Mouse (Mus musculus) hindbrain, embryonic 10.5 days (tissue): ENCODE data around the gene Kat14. TPM values are rescaled to one million over a fixed set of nuclear protein-coding genes. Genes with fewer than 3 reads are reported as not detected.

Experiments used
- DNase-seq: peaks from one replicate; pipeline ENCODE4 v3.0.0-alpha.2; 2017; ENCODE audit warnings: low spot score
- H3K27ac ChIP-seq: fragments of 300-500 bp; sonication (generic); 2 replicates; pipeline ENCODE4 v1.5.1; 2016; ENCODE audit warnings: mild to moderate bottlenecking, moderate library complexity
- H3K27me3 ChIP-seq: fragments of 300-500 bp; sonication (generic); 2 replicates; pipeline ENCODE4 v1.6.1; 2016; ENCODE audit warnings: mild to moderate bottlenecking; ENCODE audit not compliant: poor library complexity, insufficient read depth, severe bottlenecking
- H3K36me3 ChIP-seq: fragments of 300-500 bp; sonication (generic); 2 replicates; pipeline ENCODE4 v1.6.1; 2016; ENCODE audit warnings: mild to moderate bottlenecking, moderate library complexity
- H3K4me1 ChIP-seq: fragments of 300-500 bp; sonication (generic); replicated peaks from 2 replicates; pipeline ENCODE4 v1.6.1; 2016; ENCODE audit warnings: mild to moderate bottlenecking
- H3K4me3 ChIP-seq: fragments of 300-500 bp; sonication (generic); 2 replicates; pipeline ENCODE4 v1.5.1; 2016; ENCODE audit warnings: mild to moderate bottlenecking, moderate library complexity
- H3K9me3 ChIP-seq: fragments of 300-500 bp; sonication (generic); 2 replicates; pipeline ENCODE4 v1.6.1; 2016; ENCODE audit warnings: mild to moderate bottlenecking, moderate library complexity
- whole genome bisulfite sequencing: fragments of 180-500 bp; shearing (Covaris S2); methylation state at CpG from one replicate; pipeline ENCODE4 v1.1.7; 2016; 5-methylcytosine and 5-hydroxymethylcytosine counted together
- polyA plus RNA-seq: library from polyadenylated mRNA; unstranded; fragments of >200 nt; fragmentation: Nextera tagmentation; extraction: Ambion mirVana; gene quantifications from 2 replicates; pipeline ENCODE4 v1.2.1, GENCODE M21; 2016

Gene Kat14
- polyA plus RNA-seq, 1 experiment from 2014 or later: 47.9 TPM

DNA sequence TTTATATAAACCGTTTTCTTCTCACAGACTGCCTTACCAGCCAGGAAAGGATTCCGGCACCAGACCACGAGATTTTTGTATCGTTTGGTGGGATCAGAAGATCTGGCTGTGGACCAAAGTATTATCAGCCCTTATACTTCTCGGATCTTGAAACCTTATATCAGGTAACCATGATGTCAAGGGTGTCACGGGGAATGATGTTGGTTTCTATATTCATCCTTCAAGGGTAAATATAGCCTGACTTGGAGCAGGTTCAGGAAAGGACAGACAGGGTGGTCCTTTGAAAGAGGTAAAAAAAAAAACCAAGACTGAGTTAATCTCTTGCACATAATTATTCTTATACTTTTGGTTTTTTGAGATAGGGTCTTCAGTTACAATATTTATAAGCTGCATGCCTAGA lies 31.9 kb downstream of the Kat14 start:
- no peak for DNase-seq
- peaks cover 97% of the 10 kb centered on the region for H3K36me3 ChIP-seq
- 93% methylated on average over 6 of the region's 6 CpGs for WGBS
- no peak overlapping the region for H3K27ac ChIP-seq
- no peaks in the 10 kb centered on the region for H3K4me1 ChIP-seq
- H3K9me3 ChIP-seq: no peaks in the 10 kb centered on the region
- no peaks in the 10 kb centered on the region for H3K27me3 ChIP-seq
- no peak overlapping the region for H3K4me3 ChIP-seq

DNA sequence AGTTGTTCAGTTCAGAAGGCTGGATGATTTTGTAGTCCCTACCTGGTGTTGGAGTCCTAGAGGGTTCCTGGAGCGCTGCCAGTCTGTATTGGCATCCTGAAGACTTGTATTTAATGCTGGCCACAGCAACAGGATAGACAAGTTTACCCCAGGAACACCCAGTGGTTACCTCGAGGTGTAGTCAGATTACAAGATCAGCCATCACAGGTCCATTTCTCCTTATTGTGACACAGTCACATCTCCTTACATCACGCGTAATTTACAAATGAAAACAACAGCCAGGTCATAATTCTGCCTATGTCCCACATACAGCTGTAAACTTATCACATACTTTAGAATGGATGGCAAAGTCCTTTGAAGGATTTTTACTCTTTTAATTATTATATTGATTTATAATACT lies 40.3 kb downstream of the Kat14 start:
- no peaks in the 10 kb centered on the region for H3K4me1 ChIP-seq
- H3K27ac ChIP-seq: no peak overlapping the region
- no peaks in the 10 kb centered on the region for H3K9me3 ChIP-seq
- no peak overlapping the region for H3K4me3 ChIP-seq
- peaks cover 83% of the 10 kb centered on the region for H3K36me3 ChIP-seq
- H3K27me3 ChIP-seq: no peaks in the 10 kb centered on the region
- 92% methylated on average over 4 of the region's 4 CpGs for WGBS
- DNase-seq: no peak

DNA sequence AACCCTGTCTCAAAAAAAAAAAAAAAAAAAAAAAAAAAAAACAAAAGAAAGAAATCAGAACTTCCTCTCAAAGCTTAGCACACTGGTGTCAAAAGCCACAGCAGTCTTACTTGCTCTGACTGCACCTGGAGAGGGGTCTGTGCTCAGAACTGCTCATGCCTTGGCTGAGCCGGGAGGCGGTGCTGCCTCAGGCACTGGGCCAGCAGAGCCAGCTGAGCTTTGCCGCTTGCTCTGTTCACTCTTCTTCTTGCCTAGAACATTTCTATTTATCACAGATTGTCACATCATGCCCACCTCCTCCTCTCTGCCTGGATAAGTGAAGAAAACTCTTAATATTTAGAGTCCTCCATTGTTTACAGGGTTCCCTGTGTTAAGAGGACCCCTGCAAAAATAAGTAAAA lies 41.8 kb downstream of the Kat14 start:
- Histone ChIP-seq H3K4me1 (no peaks in the 10 kb centered on the region), H3K27ac (no peak overlapping the region), H3K4me3 (no peak overlapping the region), H3K9me3 (no peaks in the 10 kb centered on the region), H3K36me3 (peaks cover 69% of the 10 kb centered on the region), H3K27me3 (no peaks in the 10 kb centered on the region)
- 90% methylated on average over 3 of the region's 3 CpGs for WGBS
- DNase-seq: no peak

DNA sequence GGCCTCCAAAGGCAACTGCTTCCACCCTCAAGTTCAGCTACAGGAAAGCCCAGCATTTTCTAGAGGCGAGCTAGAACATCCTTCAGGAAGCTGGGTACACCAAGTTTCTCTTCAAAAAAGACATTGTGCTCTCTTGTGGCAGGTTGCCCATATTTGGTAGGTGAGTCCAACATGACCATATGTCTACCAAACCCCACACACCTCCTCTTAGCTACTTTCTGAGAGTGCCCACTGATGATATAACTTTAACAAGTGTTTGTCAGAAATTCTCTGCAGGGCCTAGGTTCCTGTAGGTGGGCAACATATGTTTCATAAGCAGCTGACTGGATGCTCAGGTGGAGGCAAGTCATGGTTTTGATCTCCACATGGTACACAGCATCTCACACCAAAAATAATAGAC lies 45.9 kb downstream of the Kat14 start:
- H3K4me3 ChIP-seq: no peak overlapping the region
- peaks cover 33% of the 10 kb centered on the region for H3K36me3 ChIP-seq
- 85% methylated on average over 1 of the region's 1 CpGs for WGBS
- DNase-seq: no peak
- no peaks in the 10 kb centered on the region for H3K27me3 ChIP-seq
- no peak overlapping the region for H3K27ac ChIP-seq
- H3K4me1 ChIP-seq: peaks cover 6% of the 10 kb centered on the region; the same call in 1 of the 2 replicates
- H3K9me3 ChIP-seq: no peaks in the 10 kb centered on the region

DNA sequence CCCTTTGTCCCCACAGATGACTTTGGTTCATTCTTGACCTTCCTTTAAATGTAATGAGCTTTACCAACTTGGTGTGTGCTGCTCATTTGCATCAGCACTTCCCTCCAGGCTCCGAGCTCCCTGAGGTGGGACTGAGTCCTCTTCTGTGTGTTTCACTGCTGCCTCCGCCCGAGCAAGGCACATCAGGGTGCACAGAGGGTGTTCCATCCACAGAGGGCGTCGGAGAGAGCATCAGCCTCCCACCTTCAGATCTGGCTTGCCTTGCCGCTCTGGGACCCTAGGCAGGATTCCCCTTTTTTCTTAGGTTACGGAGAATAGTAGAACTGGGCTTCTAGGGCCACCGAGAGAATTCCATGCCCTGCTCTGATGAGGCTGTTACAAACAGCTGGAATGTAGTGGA lies 48.1 kb downstream of the Kat14 start:
- 43% methylated on average over 8 of the region's 8 CpGs for whole genome bisulfite sequencing
- Histone ChIP-seq H3K27me3 (no peaks in the 10 kb centered on the region), H3K9me3 (no peaks in the 10 kb centered on the region), H3K36me3 (peaks cover 16% of the 10 kb centered on the region; the same call in 1 of the 2 replicates), H3K27ac (no peak overlapping the region), H3K4me3 (no peak overlapping the region), H3K4me1 (peaks cover 6% of the 10 kb centered on the region; the same call in 1 of the 2 replicates)
- no peak for DNase-seq

DNA sequence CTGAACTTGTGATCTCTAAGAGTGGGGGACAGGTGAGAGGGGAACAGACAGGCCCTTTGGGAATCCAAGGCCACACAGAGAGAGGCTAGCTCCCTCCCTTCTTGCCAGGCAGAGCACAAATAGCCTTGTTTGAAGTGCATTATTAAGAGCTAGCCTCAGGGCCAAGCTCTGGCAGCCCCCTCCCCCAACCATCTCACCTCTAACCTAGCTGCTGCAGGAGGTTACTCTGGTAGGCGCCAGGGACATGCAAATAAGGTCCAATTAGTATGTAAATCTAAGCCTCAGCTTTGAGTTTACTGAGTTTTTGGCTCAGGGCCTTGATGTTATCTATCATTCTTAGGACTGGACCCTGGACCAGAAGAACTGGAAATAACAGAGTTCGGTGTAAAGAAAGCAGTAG lies 49.3 kb downstream of the Kat14 start:
- Histone ChIP-seq H3K36me3 (peaks cover 7% of the 10 kb centered on the region; the same call in 1 of the 2 replicates), H3K27ac (0 out of 2 replicates have a peak overlapping the region, but pooled peaks have one; percentile 16), H3K9me3 (no peaks in the 10 kb centered on the region), H3K27me3 (no peaks in the 10 kb centered on the region), H3K4me1 (peaks cover 6% of the 10 kb centered on the region; the same call in 1 of the 2 replicates), H3K4me3 (no peak overlapping the region)
- DNase-seq: no peak
- 30% methylated on average over 2 of the region's 2 CpGs for WGBS

DNA sequence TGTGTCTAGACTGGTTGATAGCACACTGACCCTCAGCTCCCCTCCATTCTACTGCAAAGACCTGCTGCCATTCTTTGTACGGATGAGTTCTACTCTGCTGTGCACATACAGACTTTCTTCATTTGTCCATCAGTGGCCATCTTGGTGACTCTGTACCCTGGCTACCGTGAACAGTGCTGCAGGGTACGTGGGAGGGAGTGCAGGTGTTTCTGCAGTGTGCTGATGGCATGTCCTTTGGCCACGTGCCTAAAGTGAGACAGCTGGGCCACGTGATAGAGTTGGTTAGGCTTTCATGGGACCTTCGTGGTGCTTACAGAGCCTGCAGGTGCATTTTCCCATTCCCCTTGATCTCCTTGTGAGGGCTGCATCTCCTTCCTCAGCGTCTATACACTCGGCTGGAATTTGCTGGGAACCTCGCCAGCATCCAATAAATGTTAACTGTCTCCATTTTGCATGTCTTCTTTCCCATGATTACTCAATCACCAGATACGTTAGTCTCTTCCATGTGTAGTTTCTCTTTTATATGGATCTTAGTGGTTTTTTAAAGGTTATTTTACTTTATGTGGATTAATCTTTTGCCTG lies 53.4 kb downstream of the Kat14 start:
- 90% methylated on average over 10 of the region's 10 CpGs for WGBS
- peaks cover 6% of the 10 kb centered on the region; the same call in 1 of the 2 replicates for H3K4me1 ChIP-seq
- H3K27me3 ChIP-seq: no peaks in the 10 kb centered on the region
- H3K36me3 ChIP-seq: no peaks in the 10 kb centered on the region
- no peak for DNase-seq
- no peak overlapping the region for H3K27ac ChIP-seq
- no peaks in the 10 kb centered on the region for H3K9me3 ChIP-seq
- H3K4me3 ChIP-seq: no peak overlapping the region

DNA sequence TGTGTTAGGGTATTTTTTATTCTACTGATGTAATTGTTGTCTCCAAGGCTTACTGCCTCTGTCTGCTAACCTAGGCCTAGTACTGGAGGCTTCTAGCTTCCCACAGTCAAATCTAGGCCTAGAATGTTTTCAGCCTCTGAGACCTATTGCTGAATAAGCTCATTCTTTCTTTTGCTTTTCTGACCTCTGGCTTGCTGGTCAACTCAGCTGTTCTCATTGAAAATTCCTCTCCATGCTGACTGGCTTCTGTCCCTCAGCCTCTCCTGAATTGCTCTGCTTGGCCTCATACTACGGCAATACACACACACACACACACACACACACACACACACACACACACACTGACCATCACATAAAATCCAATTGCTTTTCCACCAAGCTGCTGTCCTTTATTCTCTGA lies 57.0 kb downstream of the Kat14 start:
- no peak for DNase-seq
- WGBS: 71% methylated on average over 1 of the region's 1 CpGs
- H3K36me3 ChIP-seq: no peaks in the 10 kb centered on the region
- no peaks in the 10 kb centered on the region for H3K9me3 ChIP-seq
- H3K27me3 ChIP-seq: no peaks in the 10 kb centered on the region
- H3K4me1 ChIP-seq: no peaks in the 10 kb centered on the region
- H3K4me3 ChIP-seq: no peak overlapping the region
- H3K27ac ChIP-seq: no peak overlapping the region

DNA sequence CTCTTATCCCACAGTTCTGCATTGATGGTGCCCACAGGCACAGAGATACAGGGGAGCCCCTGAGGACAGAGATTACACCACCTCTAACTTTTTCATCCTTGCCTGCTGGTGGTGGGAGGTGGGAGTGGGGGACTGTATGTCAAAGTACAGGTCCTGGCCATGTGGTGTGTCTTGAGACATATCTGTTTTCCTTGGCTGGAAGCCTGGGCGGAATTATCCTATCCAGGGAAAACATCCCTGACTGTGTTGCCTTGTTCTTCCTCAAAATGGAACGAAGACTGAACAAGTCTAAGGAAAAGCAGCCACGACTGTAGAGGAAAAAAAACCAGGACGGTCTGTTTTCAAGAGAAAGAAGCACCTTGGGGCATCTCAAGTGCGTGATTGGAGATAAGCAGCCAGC lies 59.1 kb downstream of the Kat14 start:
- no peaks in the 10 kb centered on the region for H3K4me1 ChIP-seq

DNA sequence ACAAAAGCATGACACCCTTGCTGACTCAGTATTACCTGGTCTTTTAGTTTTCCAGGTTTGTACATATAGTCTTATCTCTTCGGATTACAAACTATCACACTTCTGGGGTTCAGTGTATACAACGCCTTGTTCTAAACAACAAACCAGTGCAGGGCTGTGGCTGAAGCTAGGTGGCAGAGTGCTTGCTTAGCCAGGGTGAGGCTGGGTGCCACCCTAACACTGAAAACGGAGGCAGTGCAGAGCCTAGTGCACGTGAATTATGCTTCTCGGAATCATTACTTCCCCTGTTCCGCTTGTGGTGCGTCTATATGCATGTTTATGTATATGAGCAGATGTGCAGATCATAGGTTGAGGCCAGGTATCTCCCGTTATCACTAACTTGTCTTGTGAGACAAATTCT lies 59.9 kb downstream of the Kat14 start:
- Histone ChIP-seq H3K27ac (no peak overlapping the region), H3K4me3 (no peak overlapping the region), H3K4me1 (no peaks in the 10 kb centered on the region), H3K36me3 (no peaks in the 10 kb centered on the region), H3K27me3 (no peaks in the 10 kb centered on the region), H3K9me3 (no peaks in the 10 kb centered on the region)
- no peak for DNase-seq
- WGBS: 87% methylated on average over 8 of the region's 8 CpGs

More for the DNA sequence above, 59.1 kb downstream of the Kat14 start:
- H3K4me3 ChIP-seq: no peak overlapping the region
- H3K27me3 ChIP-seq: no peaks in the 10 kb centered on the region
- H3K9me3 ChIP-seq: no peaks in the 10 kb centered on the region
- H3K36me3 ChIP-seq: no peaks in the 10 kb centered on the region
- WGBS: 89% methylated on average over 5 of the region's 5 CpGs
- DNase-seq: no peak
- H3K27ac ChIP-seq: no peak overlapping the region

DNA sequence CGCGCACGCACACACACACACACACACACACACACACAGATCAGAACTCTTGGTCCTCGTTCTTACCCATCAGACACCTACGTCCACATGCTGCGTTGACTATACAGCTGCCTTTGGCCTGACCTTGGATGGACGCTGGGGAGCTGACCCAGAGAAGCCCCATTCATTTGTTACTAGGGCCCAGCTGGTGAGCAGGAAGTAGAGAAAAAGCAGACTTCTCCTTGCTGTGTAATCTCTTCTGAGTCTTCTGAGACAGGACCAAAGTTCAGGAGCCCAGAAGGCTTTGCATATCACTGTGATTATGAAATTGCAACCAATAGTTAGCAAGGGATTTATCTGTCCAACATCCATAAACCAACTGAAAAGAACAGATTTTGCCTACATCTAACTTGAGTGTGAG lies 60.4 kb downstream of the Kat14 start:
- no peaks in the 10 kb centered on the region for H3K4me1 ChIP-seq
- no peak for DNase-seq
- H3K27me3 ChIP-seq: no peaks in the 10 kb centered on the region
- no peak overlapping the region for H3K27ac ChIP-seq
- no peak overlapping the region for H3K4me3 ChIP-seq
- WGBS: 82% methylated on average over 7 of the region's 7 CpGs
- no peaks in the 10 kb centered on the region for H3K9me3 ChIP-seq
- H3K36me3 ChIP-seq: no peaks in the 10 kb centered on the region

DNA sequence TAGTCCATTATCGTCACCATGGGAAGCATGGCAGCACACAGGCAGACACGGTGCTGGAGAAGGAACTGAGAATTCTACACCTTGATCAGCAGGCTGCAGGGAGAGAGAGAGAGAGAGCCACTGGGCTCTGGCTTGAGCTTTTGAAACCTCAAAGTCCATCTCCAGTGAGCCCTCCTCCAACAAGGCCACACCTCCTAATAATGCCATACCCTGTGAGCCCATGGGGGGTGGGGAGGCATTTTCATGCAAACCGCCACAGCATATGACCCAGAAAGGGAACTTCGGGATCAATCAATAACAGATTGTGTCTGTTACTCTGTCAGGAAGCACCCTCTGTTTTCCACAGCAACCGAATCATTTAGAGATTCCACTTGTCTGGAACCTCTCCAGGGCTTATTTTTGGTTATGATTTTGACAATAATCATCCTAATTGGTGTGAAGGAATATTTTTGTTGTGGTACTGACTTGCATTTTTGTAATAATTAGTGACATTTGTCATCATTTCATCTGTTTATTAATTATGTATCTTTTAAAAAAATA lies 62.6 kb downstream of the Kat14 start:
- no peaks in the 10 kb centered on the region for H3K4me1 ChIP-seq

DNA sequence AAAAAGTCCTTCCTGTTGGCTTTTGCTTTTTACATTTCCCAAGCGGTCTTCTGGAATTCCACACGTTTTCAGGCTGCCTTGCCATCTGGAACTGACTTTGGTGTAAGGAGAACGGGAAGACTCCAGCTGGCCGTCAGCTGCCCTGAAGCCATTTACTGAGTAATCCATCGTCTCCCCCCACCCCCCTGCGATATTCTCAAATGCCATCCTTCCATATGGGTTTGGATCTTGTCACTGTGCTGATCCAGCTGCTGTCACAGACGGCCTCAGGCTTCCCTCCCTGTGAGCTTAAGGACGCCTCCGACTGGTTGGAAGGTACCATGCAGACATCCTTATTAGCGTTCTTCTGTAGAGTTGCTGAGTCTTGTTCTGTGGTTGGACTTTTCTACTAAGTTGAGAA lies 66.9 kb downstream of the Kat14 start:
- no peaks in the 10 kb centered on the region for H3K27me3 ChIP-seq
- no peak overlapping the region for H3K27ac ChIP-seq
- 82% methylated on average over 10 of the region's 10 CpGs for WGBS
- H3K36me3 ChIP-seq: no peaks in the 10 kb centered on the region
- no peaks in the 10 kb centered on the region for H3K4me1 ChIP-seq
- no peaks in the 10 kb centered on the region for H3K9me3 ChIP-seq
- no peak overlapping the region for H3K4me3 ChIP-seq
- no peak for DNase-seq

More for the DNA sequence above, 62.6 kb downstream of the Kat14 start:
- H3K36me3 ChIP-seq: no peaks in the 10 kb centered on the region
- no peak for DNase-seq
- WGBS: 83% methylated on average over 5 of the region's 5 CpGs
- H3K4me3 ChIP-seq: no peak overlapping the region
- no peak overlapping the region for H3K27ac ChIP-seq
- no peaks in the 10 kb centered on the region for H3K9me3 ChIP-seq
- H3K27me3 ChIP-seq: no peaks in the 10 kb centered on the region

DNA sequence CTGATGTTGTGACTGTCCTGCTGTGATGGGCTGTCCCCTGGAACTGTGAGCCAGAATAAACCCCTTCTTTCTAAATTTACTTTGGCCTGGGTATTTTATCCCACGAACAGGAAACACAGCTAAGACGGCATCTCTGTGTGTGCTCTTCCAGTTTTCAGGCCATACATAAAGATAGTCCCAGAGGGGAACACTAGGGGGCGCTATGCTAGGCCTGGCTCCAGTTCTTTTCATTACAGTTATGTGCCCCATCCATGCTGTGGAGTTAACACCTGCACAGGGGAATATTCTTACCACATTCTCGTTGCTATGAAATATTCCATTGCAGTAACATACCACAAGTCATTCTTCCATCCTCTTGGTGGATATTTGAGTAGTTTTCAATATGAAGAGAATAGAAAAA lies 69.6 kb downstream of the Kat14 start:
- Histone ChIP-seq H3K9me3 (no peaks in the 10 kb centered on the region), H3K4me1 (no peaks in the 10 kb centered on the region), H3K27ac (no peak overlapping the region), H3K36me3 (no peaks in the 10 kb centered on the region), H3K4me3 (no peak overlapping the region), H3K27me3 (no peaks in the 10 kb centered on the region)
- DNase-seq: no peak
- WGBS: 62% methylated on average over 4 of the region's 4 CpGs
